Mouse (Mus musculus): Measurements from ENCODE around the gene Ptges3. TPM values are rescaled to one million over a fixed set of nuclear protein-coding genes. Genes with fewer than 3 reads are reported as not detected.
A peak's percentile ranks its signal among the peaks of the same experiment; 100 is the strongest.

Ptges3 gene
- polyA plus RNA-seq (2015; fragmentation: Nextera tagmentation; extraction: Ambion mirVana): 453 and 461 TPM in 2 replicates

- Histone ChIP-seq H3K27me3 (no peaks in the 10 kb centered on the region), H3K9me3 (replicated peaks) (no peaks in the 10 kb centered on the region), H3K36me3 (peaks cover 13% of the 10 kb centered on the region), H3K4me3 (replicated peaks) (peak within 1 kb of the TSS; percentile 86), H3K4me2 (replicated peaks) (peak within 1 kb of the TSS; percentile 78), H3K9ac (peak within 1 kb of the TSS; percentile 91), H3K27ac (replicated peaks) (peak within 1 kb of the TSS; percentile 97), H3K4me1 (peaks cover 22% of the 10 kb centered on the region)
- peak; percentile 93 for ATAC-seq (ENCODE audit: insufficient number of reproducible peaks, low FRiP score, low TSS enrichment, low read depth)
- WGBS: 1% methylated on average over 70 of the region's 72 CpGs
Observed at GRCm38 (mm10) chr10:128058601-128059151, at the start of gene Ptges3. TSS of gene Ptges3 (plus strand) at chr10:128058954.

GRCm38 (mm10) chr10:128009735-128010134 lies 49.0 kb upstream of the Ptges3 start:
- 74% methylated on average over 5 of the region's 5 CpGs for WGBS
- Histone ChIP-seq H3K4me2 (replicated peaks) (no peak overlapping the region), H3K9me3 (replicated peaks) (no peaks in the 10 kb centered on the region), H3K27me3 (no peaks in the 10 kb centered on the region), H3K4me1 (no peaks in the 10 kb centered on the region), H3K27ac (replicated peaks) (no peak overlapping the region), H3K36me3 (no peaks in the 10 kb centered on the region), H3K9ac (no peak overlapping the region), H3K4me3 (replicated peaks) (no peak overlapping the region)
- no peak for ATAC-seq (ENCODE audit: insufficient number of reproducible peaks, low FRiP score, low TSS enrichment, low read depth)

- H3K4me2 ChIP-seq (replicated peaks): peak within 1 kb of the TSS; percentile 53
- peak; percentile 71 for ATAC-seq (ENCODE audit: insufficient number of reproducible peaks, low FRiP score, low TSS enrichment, low read depth)
- H3K9ac ChIP-seq: peak within 1 kb of the TSS; percentile 53
- H3K27ac ChIP-seq (replicated peaks): peak within 1 kb of the TSS; percentile 76
- no peaks in the 10 kb centered on the region for H3K9me3 ChIP-seq (replicated peaks)
- 0 out of 2 replicates have a peak, but pooled peaks cover 4% of the 10 kb centered on the region for H3K4me1 ChIP-seq
- WGBS: 3% methylated on average over 31 of the region's 31 CpGs
- H3K4me3 ChIP-seq (replicated peaks): peak within 1 kb of the TSS; percentile 64
- peaks cover 6% of the 10 kb centered on the region for H3K36me3 ChIP-seq
- H3K27me3 ChIP-seq: no peaks in the 10 kb centered on the region
Observed at GRCm38 (mm10) chr10:128015068-128015934, 43.5 kb upstream of the Ptges3 start, which contains the start of gene Prim1. TSS of gene Prim1 (plus strand) at chr10:128015168.

- no peaks in the 10 kb centered on the region for H3K27me3 ChIP-seq
- 97% methylated on average over 5 of the region's 5 CpGs for WGBS
- ATAC-seq (ENCODE audit: insufficient number of reproducible peaks, low FRiP score, low TSS enrichment, low read depth): no peak
- H3K4me1 ChIP-seq: no peaks in the 10 kb centered on the region
- no peak overlapping the region for H3K4me2 ChIP-seq (replicated peaks)
- H3K36me3 ChIP-seq: peaks cover 57% of the 10 kb centered on the region
- H3K9ac ChIP-seq: no peak overlapping the region
- no peak overlapping the region for H3K27ac ChIP-seq (replicated peaks)
- H3K4me3 ChIP-seq (replicated peaks): no peak overlapping the region
- no peaks in the 10 kb centered on the region for H3K9me3 ChIP-seq (replicated peaks)
Observed at GRCm38 (mm10) chr10:128022196-128022595, 36.6 kb upstream of the Ptges3 start.

- Histone ChIP-seq H3K4me2 (replicated peaks) (no peak overlapping the region), H3K27me3 (no peaks in the 10 kb centered on the region), H3K4me1 (no peaks in the 10 kb centered on the region), H3K36me3 (peaks cover 64% of the 10 kb centered on the region), H3K9ac (no peak overlapping the region), H3K27ac (replicated peaks) (no peak overlapping the region), H3K4me3 (replicated peaks) (no peak overlapping the region), H3K9me3 (replicated peaks) (no peaks in the 10 kb centered on the region)
- 95% methylated on average over 10 of the region's 10 CpGs for WGBS
- no peak for ATAC-seq (ENCODE audit: insufficient number of reproducible peaks, low FRiP score, low TSS enrichment, low read depth)
Observed at GRCm38 (mm10) chr10:128023496-128023895, 35.3 kb upstream of the Ptges3 start.

GRCm38 (mm10) chr10:128029931-128030330 lies 28.8 kb upstream of the Ptges3 start:
- no peak for ATAC-seq (ENCODE audit: insufficient number of reproducible peaks, low FRiP score, low TSS enrichment, low read depth)
- no peaks in the 10 kb centered on the region for H3K9me3 ChIP-seq (replicated peaks)
- H3K27ac ChIP-seq (replicated peaks): no peak overlapping the region
- no peak overlapping the region for H3K9ac ChIP-seq
- no peak overlapping the region for H3K4me2 ChIP-seq (replicated peaks)
- peaks cover 52% of the 10 kb centered on the region for H3K36me3 ChIP-seq
- peaks cover 5% of the 10 kb centered on the region for H3K4me1 ChIP-seq
- H3K27me3 ChIP-seq: no peaks in the 10 kb centered on the region
- H3K4me3 ChIP-seq (replicated peaks): no peak overlapping the region
- WGBS: 90% methylated on average over 7 of the region's 7 CpGs

- H3K27me3 ChIP-seq: no peaks in the 10 kb centered on the region
- H3K4me1 ChIP-seq: peaks cover 5% of the 10 kb centered on the region
- H3K27ac ChIP-seq (replicated peaks): no peak overlapping the region
- H3K9me3 ChIP-seq (replicated peaks): no peaks in the 10 kb centered on the region
- peaks cover 45% of the 10 kb centered on the region for H3K36me3 ChIP-seq
- 66% methylated on average over 2 of the region's 2 CpGs for WGBS
- no peak overlapping the region for H3K4me3 ChIP-seq (replicated peaks)
- H3K4me2 ChIP-seq (replicated peaks): no peak overlapping the region
- H3K9ac ChIP-seq: no peak overlapping the region
- no peak for ATAC-seq (ENCODE audit: insufficient number of reproducible peaks, low FRiP score, low TSS enrichment, low read depth)
Observed at GRCm38 (mm10) chr10:128030860-128031259, 27.9 kb upstream of the Ptges3 start.

- peak overlapping the region; percentile 66 for H3K4me2 ChIP-seq (replicated peaks)
- H3K9me3 ChIP-seq (replicated peaks): no peaks in the 10 kb centered on the region
- peak overlapping the region; percentile 100 for H3K9ac ChIP-seq
- 3% methylated on average over 10 of the region's 10 CpGs for WGBS
- no peaks in the 10 kb centered on the region for H3K27me3 ChIP-seq
- peaks cover 32% of the 10 kb centered on the region for H3K36me3 ChIP-seq
- peaks cover 51% of the 10 kb centered on the region for H3K4me1 ChIP-seq
- peak overlapping the region; percentile 99 for H3K27ac ChIP-seq (replicated peaks)
- 0 out of 2 replicates have a peak, but pooled peaks have one; percentile 13 for ATAC-seq (ENCODE audit: insufficient number of reproducible peaks, low FRiP score, low TSS enrichment, low read depth)
- peak overlapping the region; percentile 96 for H3K4me3 ChIP-seq (replicated peaks)
Observed at GRCm38 (mm10) chr10:128036746-128037425, 21.9 kb upstream of the Ptges3 start.

- Histone ChIP-seq H3K36me3 (peaks cover 40% of the 10 kb centered on the region), H3K4me2 (replicated peaks) (peak overlapping the region; percentile 34), H3K9ac (no peak overlapping the region), H3K4me3 (replicated peaks) (peak overlapping the region; percentile 16), H3K4me1 (peaks cover 61% of the 10 kb centered on the region), H3K9me3 (replicated peaks) (no peaks in the 10 kb centered on the region), H3K27me3 (no peaks in the 10 kb centered on the region), H3K27ac (replicated peaks) (0 out of 2 replicates have a peak overlapping the region, but pooled peaks have one; percentile 44)
- no peak for ATAC-seq (ENCODE audit: insufficient number of reproducible peaks, low FRiP score, low TSS enrichment, low read depth)
- WGBS: 59% methylated on average over 3 of the region's 3 CpGs
Observed at GRCm38 (mm10) chr10:128037921-128038320, 20.8 kb upstream of the Ptges3 start.

- Histone ChIP-seq H3K36me3 (peaks cover 52% of the 10 kb centered on the region), H3K4me2 (replicated peaks) (peak overlapping the region; percentile 34), H3K9ac (no peak overlapping the region), H3K27ac (replicated peaks) (0 out of 2 replicates have a peak overlapping the region, but pooled peaks have one; percentile 3), H3K9me3 (replicated peaks) (no peaks in the 10 kb centered on the region), H3K4me3 (replicated peaks) (no peak overlapping the region), H3K27me3 (no peaks in the 10 kb centered on the region), H3K4me1 (peaks cover 74% of the 10 kb centered on the region)
- no peak for ATAC-seq (ENCODE audit: insufficient number of reproducible peaks, low FRiP score, low TSS enrichment, low read depth)
- WGBS: 38% methylated on average over 5 of the region's 5 CpGs
Observed at GRCm38 (mm10) chr10:128039167-128039566, 19.6 kb upstream of the Ptges3 start.

- H3K4me3 ChIP-seq (replicated peaks): no peak overlapping the region
- peaks cover 77% of the 10 kb centered on the region for H3K4me1 ChIP-seq
- 54% methylated on average over 3 of the region's 3 CpGs for WGBS
- H3K4me2 ChIP-seq (replicated peaks): no peak overlapping the region
- H3K9ac ChIP-seq: no peak overlapping the region
- ATAC-seq (ENCODE audit: insufficient number of reproducible peaks, low FRiP score, low TSS enrichment, low read depth): no peak
- H3K36me3 ChIP-seq: peaks cover 59% of the 10 kb centered on the region
- no peaks in the 10 kb centered on the region for H3K9me3 ChIP-seq (replicated peaks)
- no peaks in the 10 kb centered on the region for H3K27me3 ChIP-seq
- peak overlapping the region; percentile 3; the same call in 1 of the 2 replicates for H3K27ac ChIP-seq (replicated peaks)
Observed at GRCm38 (mm10) chr10:128039858-128040257, 18.9 kb upstream of the Ptges3 start.

Measured in embryonic facial prominence, embryonic 15.5 days (tissue).